Mouse (Mus musculus) kidney, embryonic 15.5 days (tissue): ENCODE data around the gene Prtn3. TPM values are rescaled to one million over a fixed set of nuclear protein-coding genes. Genes with fewer than 3 reads are reported as not detected.
A peak's percentile ranks its signal among the peaks of the same experiment; 100 is the strongest.
"Not testable (repeated sequence)": the region's sequence is repeated elsewhere in the genome, so short reads cannot be mapped to it uniquely, and the experiment has no call there.

ENCODE experiments used
- ATAC-seq: fragments of 200-750 bp; cut with Nextera tagmentation; replicated peaks from 2 replicates; pipeline ENCODE4 v1.8.0; 2017; ENCODE audit warnings: moderate TSS enrichment; ENCODE audit not compliant: low FRiP score
- H3K27ac ChIP-seq: fragments of 300-500 bp; sonication (generic); 2 replicates; pipeline ENCODE4 v1.5.1; 2015; ENCODE audit warnings: mild to moderate bottlenecking, inconsistent platforms
- H3K27me3 ChIP-seq: fragments of 300-500 bp; sonication (generic); 2 replicates; pipeline ENCODE4 v1.6.1; 2015; ENCODE audit warnings: inconsistent platforms
- H3K36me3 ChIP-seq: fragments of 300-500 bp; sonication (generic); 2 replicates; pipeline ENCODE4 v1.6.1; 2015; ENCODE audit warnings: inconsistent platforms
- H3K4me1 ChIP-seq: fragments of 300-500 bp; sonication (generic); 2 replicates; pipeline ENCODE4 v1.6.1; 2015; ENCODE audit warnings: inconsistent platforms
- H3K4me2 ChIP-seq: fragments of 300-500 bp; sonication (generic); 2 replicates; pipeline ENCODE4 v1.6.1; 2015; ENCODE audit warnings: moderate library complexity, mild to moderate bottlenecking, inconsistent platforms
- H3K4me3 ChIP-seq: fragments of 300-500 bp; sonication (generic); replicated peaks from 2 replicates; pipeline ENCODE4 v1.5.1; 2015; ENCODE audit warnings: mild to moderate bottlenecking, inconsistent platforms
- H3K9ac ChIP-seq: fragments of 300-500 bp; sonication (generic); 2 replicates; pipeline ENCODE4 v1.6.1; 2015; ENCODE audit warnings: mild to moderate bottlenecking, inconsistent platforms
- H3K9me3 ChIP-seq: fragments of 300-500 bp; sonication (generic); replicated peaks from 2 replicates; pipeline ENCODE4 v1.6.1; 2016; ENCODE audit warnings: inconsistent platforms
- WGBS: fragments of 180-500 bp; shearing (Covaris S2); methylation state at CpG from one replicate; pipeline ENCODE4 v1.1.7; 2015; ENCODE audit warnings: mixed read lengths; 5-methylcytosine and 5-hydroxymethylcytosine counted together
- polyA plus RNA-seq: library from polyadenylated mRNA; unstranded; fragments of >200 nt; fragmentation: Nextera tagmentation; extraction: Ambion mirVana; gene quantifications from 2 replicates; pipeline ENCODE4 v1.2.1, GENCODE M21; 2015

Prtn3 gene
- polyA plus RNA-seq, 1 experiment from 2014 or later = 7.4 TPM

GRCm38 (mm10) chr10:79883297-79884084 is 9.2 kb downstream of the Prtn3 start:
- 0 out of 2 replicates have a peak, but pooled peaks have one; percentile 3 for ATAC-seq
- Histone ChIP-seq H3K9ac (peak overlapping the region; percentile 5; the same call in 1 of the 2 replicates), H3K36me3 (no peaks in the 10 kb centered on the region), H3K9me3 (no peaks in the 10 kb centered on the region), H3K27me3 (peaks cover 8% of the 10 kb centered on the region; the same call in 1 of the 2 replicates), H3K4me2 (peak overlapping the region; percentile 19; the same call in 1 of the 2 replicates), H3K4me3 (peak overlapping the region; percentile 1; the same call in 1 of the 2 replicates), H3K27ac (no peak overlapping the region), H3K4me1 (peaks cover 48% of the 10 kb centered on the region)
- WGBS = 15% methylated on average over 22 of the region's 22 CpGs

DNA sequence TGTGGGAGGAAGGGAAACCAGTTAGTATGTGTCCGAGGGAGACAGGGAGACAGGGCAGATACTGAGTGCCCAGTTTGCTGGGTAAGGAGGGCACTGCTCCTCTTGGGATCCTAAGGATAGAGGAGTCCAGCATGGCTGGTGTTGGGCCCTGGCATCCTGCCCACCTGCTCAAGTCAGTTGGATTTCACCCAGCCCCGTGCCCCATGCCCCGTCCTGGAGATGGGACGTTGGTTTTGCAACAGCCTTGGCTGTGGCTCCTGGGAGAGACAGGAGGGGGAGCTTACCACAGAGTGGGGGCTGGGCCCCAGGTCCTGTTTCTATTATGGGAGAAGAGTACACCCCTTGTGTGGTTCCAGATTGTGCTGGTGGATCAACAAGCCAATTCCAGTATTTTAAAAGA is 10.2 kb downstream of the Prtn3 start:
- ATAC-seq = no peak
- H3K27ac ChIP-seq = no peak overlapping the region
- H3K9ac ChIP-seq = no peak overlapping the region
- H3K4me1 ChIP-seq = peaks cover 46% of the 10 kb centered on the region
- H3K27me3 ChIP-seq = peaks cover 8% of the 10 kb centered on the region; the same call in 1 of the 2 replicates
- H3K4me2 ChIP-seq = no peak overlapping the region
- H3K9me3 ChIP-seq = no peaks in the 10 kb centered on the region
- H3K36me3 ChIP-seq = no peaks in the 10 kb centered on the region
- no peak overlapping the region for H3K4me3 ChIP-seq
- 64% methylated on average over 4 of the region's 4 CpGs for WGBS

GRCm38 (mm10) chr10:79884938-79885337 is 10.7 kb downstream of the Prtn3 start:
- not testable (repeated sequence) for H3K4me3 ChIP-seq, ATAC-seq, H3K36me3 ChIP-seq, H3K27ac ChIP-seq, H3K4me2 ChIP-seq, H3K27me3 ChIP-seq, H3K9ac ChIP-seq, H3K9me3 ChIP-seq
- peaks cover 41% of the 10 kb centered on the region for H3K4me1 ChIP-seq
- WGBS = 70% methylated on average over 3 of the region's 3 CpGs

DNA sequence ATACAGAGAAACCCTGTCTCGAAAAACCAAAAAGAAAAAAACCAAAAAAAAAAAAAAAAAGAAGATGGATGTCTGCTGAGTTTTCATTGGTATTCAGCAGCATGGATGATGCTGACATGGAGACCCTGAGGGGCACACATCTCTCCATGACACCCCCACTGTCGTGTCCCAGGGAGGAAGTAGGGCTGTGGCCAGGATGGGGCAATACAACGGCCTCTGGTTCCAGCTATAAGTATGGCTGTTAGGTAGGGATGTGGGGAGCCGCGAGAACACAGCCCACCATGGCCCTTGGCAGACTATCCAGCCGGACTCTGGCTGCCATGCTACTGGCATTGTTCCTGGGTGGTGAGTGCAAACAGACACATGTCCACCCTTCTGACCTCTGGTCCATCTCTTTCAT is 11.8 kb downstream of the Prtn3 start, which contains the start of gene Elane:
Gene Elane (plus strand): TSS at position 194 of the 400 bp plus-strand sequence.
- Histone ChIP-seq H3K9me3 (no peaks in the 10 kb centered on the region), H3K9ac (no peak within 1 kb of the TSS), H3K27ac (no peak within 1 kb of the TSS), H3K4me2 (no peak within 1 kb of the TSS), H3K4me1 (peaks cover 29% of the 10 kb centered on the region), H3K4me3 (no peak within 1 kb of the TSS), H3K36me3 (no peaks in the 10 kb centered on the region), H3K27me3 (peaks cover 8% of the 10 kb centered on the region; the same call in 1 of the 2 replicates)
- no peak for ATAC-seq
- WGBS = 85% methylated on average over 6 of the region's 6 CpGs

GRCm38 (mm10) chr10:79886611-79887010 is 12.3 kb downstream of the Prtn3 start:
- peaks cover 24% of the 10 kb centered on the region for H3K4me1 ChIP-seq
- H3K27me3 ChIP-seq = peaks cover 4% of the 10 kb centered on the region; the same call in 1 of the 2 replicates
- no peak for ATAC-seq
- no peak overlapping the region for H3K9ac ChIP-seq
- H3K4me2 ChIP-seq = no peak overlapping the region
- no peak overlapping the region for H3K4me3 ChIP-seq
- H3K9me3 ChIP-seq = no peaks in the 10 kb centered on the region
- 76% methylated on average over 8 of the region's 8 CpGs for WGBS
- no peaks in the 10 kb centered on the region for H3K36me3 ChIP-seq
- H3K27ac ChIP-seq = no peak overlapping the region

DNA sequence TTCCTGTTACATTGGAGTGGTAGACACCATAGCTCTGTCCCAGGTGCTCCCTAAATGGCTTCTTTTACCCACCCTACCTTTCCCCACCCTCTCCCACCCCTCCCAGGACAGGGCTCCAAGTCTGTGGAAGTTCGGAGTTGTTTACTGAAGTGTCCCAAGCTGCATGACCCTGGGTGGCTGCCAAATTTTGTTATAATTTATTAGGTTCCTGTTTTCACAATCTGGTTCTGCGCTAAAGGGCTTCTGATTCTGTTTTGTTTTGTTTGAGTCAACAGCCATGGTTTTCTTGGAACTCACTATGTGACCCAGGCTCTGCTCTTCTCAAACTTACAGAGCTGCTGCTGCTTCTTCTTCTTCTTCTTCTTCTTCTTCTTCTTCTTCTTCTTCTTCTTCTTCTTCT is 15.1 kb downstream of the Prtn3 start:
- 46% methylated on average over 2 of the region's 2 CpGs for WGBS

GRCm38 (mm10) chr10:79890670-79891069 is 16.4 kb downstream of the Prtn3 start, which contains the start of gene Cfd:
Cfd (plus strand) TSS chr10:79890853.
- Histone ChIP-seq H3K4me3 (no peak within 1 kb of the TSS), H3K27me3 (no peaks in the 10 kb centered on the region), H3K4me2 (no peak within 1 kb of the TSS), H3K9ac (no peak within 1 kb of the TSS), H3K4me1 (no peaks in the 10 kb centered on the region), H3K36me3 (peaks cover 15% of the 10 kb centered on the region), H3K9me3 (no peaks in the 10 kb centered on the region), H3K27ac (no peak within 1 kb of the TSS)
- no peak for ATAC-seq
- 44% methylated on average over 5 of the region's 5 CpGs for WGBS

More for the DNA sequence above, 15.1 kb downstream of the Prtn3 start:
- Histone ChIP-seq H3K27me3 (no peaks in the 10 kb centered on the region), H3K27ac (no peak overlapping the region), H3K9me3 (no peaks in the 10 kb centered on the region), H3K9ac (no peak overlapping the region), H3K4me1 (no peaks in the 10 kb centered on the region), H3K4me2 (no peak overlapping the region), H3K36me3 (peaks cover 6% of the 10 kb centered on the region; the same call in 1 of the 2 replicates), H3K4me3 (no peak overlapping the region)
- ATAC-seq = no peak

GRCm38 (mm10) chr10:79892451-79893118 is 18.3 kb downstream of the Prtn3 start:
- not testable (repeated sequence) for H3K27me3 ChIP-seq, ATAC-seq, H3K4me2 ChIP-seq, H3K4me3 ChIP-seq, H3K9me3 ChIP-seq, H3K9ac ChIP-seq
- Histone ChIP-seq H3K27ac (peak overlapping the region; percentile 51), H3K4me1 (peaks cover 10% of the 10 kb centered on the region; the same call in 1 of the 2 replicates), H3K36me3 (peaks cover 34% of the 10 kb centered on the region)
- 41% methylated on average over 22 of the region's 22 CpGs for WGBS

GRCm38 (mm10) chr10:79896306-79896705 is 22.0 kb downstream of the Prtn3 start:
- H3K9me3 ChIP-seq = no peaks in the 10 kb centered on the region

DNA sequence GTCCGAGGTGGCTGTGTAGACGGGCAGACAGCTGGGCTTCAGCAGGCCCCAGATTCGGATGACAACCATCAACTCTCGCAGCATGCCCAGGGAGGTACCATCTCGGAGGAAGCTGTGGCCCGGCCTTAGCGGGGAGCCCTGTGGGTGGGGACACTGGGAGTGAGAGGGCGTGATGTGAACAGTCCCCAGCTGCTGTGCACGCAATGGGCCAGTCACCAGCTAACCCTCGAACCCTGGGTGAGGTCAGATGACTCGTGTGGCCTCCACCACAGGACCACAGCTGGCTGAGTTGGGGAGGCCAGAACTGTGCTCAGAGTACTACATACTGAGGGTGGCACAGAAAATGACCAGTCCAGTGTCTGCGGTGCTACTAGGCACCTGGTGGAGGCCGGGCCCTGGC is 22.5 kb downstream of the Prtn3 start:
- H3K4me3 ChIP-seq = no peak overlapping the region
- H3K27ac ChIP-seq = no peak overlapping the region
- no peaks in the 10 kb centered on the region for H3K9me3 ChIP-seq
- peaks cover 17% of the 10 kb centered on the region; the same call in 1 of the 2 replicates for H3K4me1 ChIP-seq
- no peak for ATAC-seq
- H3K36me3 ChIP-seq = peaks cover 70% of the 10 kb centered on the region
- no peak overlapping the region for H3K4me2 ChIP-seq
- no peaks in the 10 kb centered on the region for H3K27me3 ChIP-seq
- 83% methylated on average over 13 of the region's 13 CpGs for WGBS
- no peak overlapping the region for H3K9ac ChIP-seq

More at GRCm38 (mm10) chr10:79896306-79896705, 22.0 kb downstream of the Prtn3 start:
- no peak overlapping the region for H3K4me3 ChIP-seq
- H3K4me1 ChIP-seq = peaks cover 17% of the 10 kb centered on the region; the same call in 1 of the 2 replicates
- H3K9ac ChIP-seq = no peak overlapping the region
- H3K4me2 ChIP-seq = no peak overlapping the region
- no peaks in the 10 kb centered on the region for H3K27me3 ChIP-seq
- ATAC-seq = no peak
- no peak overlapping the region for H3K27ac ChIP-seq
- peaks cover 65% of the 10 kb centered on the region for H3K36me3 ChIP-seq
- WGBS = 88% methylated on average over 16 of the region's 16 CpGs

GRCm38 (mm10) chr10:79897316-79898245 is 23.3 kb downstream of the Prtn3 start:
- H3K27me3 ChIP-seq = no peaks in the 10 kb centered on the region
- peaks cover 17% of the 10 kb centered on the region; the same call in 1 of the 2 replicates for H3K4me1 ChIP-seq
- no peak overlapping the region; the same call in 1 of the 2 replicates for H3K9ac ChIP-seq
- H3K4me2 ChIP-seq = no peak overlapping the region
- no peaks in the 10 kb centered on the region for H3K9me3 ChIP-seq
- no peak overlapping the region for H3K27ac ChIP-seq
- WGBS = 47% methylated on average over 20 of the region's 20 CpGs
- H3K4me3 ChIP-seq = no peak overlapping the region
- peak; percentile 41; the same call in 1 of the 2 replicates for ATAC-seq
- H3K36me3 ChIP-seq = peaks cover 78% of the 10 kb centered on the region
